Mouse (Mus musculus) MEL (cell line): ENCODE measurements around the gene Baiap2l2. TPM values are rescaled to one million over a fixed set of nuclear protein-coding genes. Genes with fewer than 3 reads are reported as not detected.

Experiments
- DNase-seq: peaks from one replicate; pipeline ENCODE4 v3.0.0; 2011; ENCODE audit warnings: low read depth, low spot score
- H3K27ac ChIP-seq: 2 replicates; pipeline ENCODE4 v1.5.1; 2012; ENCODE audit warnings: low read depth, mild to moderate bottlenecking, control low read depth, low read length, moderate library complexity; ENCODE audit not compliant: control insufficient read depth
- H3K27me3 ChIP-seq, 2 experiments: fragments of 150-350 bp in 1 of 2; sonication (generic) in 1 of 2; 2 replicates each; pipeline ENCODE4 v1.6.1; 2012; ENCODE audit warnings: low read length in 2 of 2, mild to moderate bottlenecking in 2 of 2, improper control_type of control experiment in 1 of 2, moderate library complexity in 1 of 2; ENCODE audit not compliant: insufficient read depth in 2 of 2, control insufficient read depth in 1 of 2
- H3K36me3 ChIP-seq, 2 experiments: 2 replicates each; pipeline ENCODE4 v1.6.1; 2012 to 2014; ENCODE audit warnings: low read length in 2 of 2, improper control_type of control experiment in 1 of 2, inconsistent platforms in 1 of 2, mild to moderate bottlenecking in 1 of 2; ENCODE audit not compliant: insufficient read depth in 2 of 2, control insufficient read depth in 1 of 2
- H3K4me1 ChIP-seq, 2 experiments: fragments of 150-350 bp in 1 of 2; sonication (generic) in 1 of 2; 2 replicates each; pipeline ENCODE4 v1.6.1; 2012; ENCODE audit warnings: low read length in 2 of 2, improper control_type of control experiment in 1 of 2, mild to moderate bottlenecking in 1 of 2; ENCODE audit not compliant: insufficient read depth in 2 of 2, control insufficient read depth in 1 of 2
- H3K4me3 ChIP-seq, 2 experiments: fragments of 150-350 bp in 1 of 2; sonication (generic) in 1 of 2; 2 replicates each; pipeline ENCODE4 v1.5.1; 2012; ENCODE audit warnings: low read depth in 2 of 2, low read length in 2 of 2, mild to moderate bottlenecking in 2 of 2, moderate library complexity in 2 of 2, control low read depth in 1 of 2, improper control_type of control experiment in 1 of 2; ENCODE audit not compliant: control insufficient read depth in 1 of 2, insufficient read depth in 1 of 2
- H3K79me2 ChIP-seq: 2 replicates; pipeline ENCODE4 v1.6.1; 2012; ENCODE audit warnings: mild to moderate bottlenecking, low read length, moderate library complexity; ENCODE audit not compliant: control insufficient read depth, poor library complexity, insufficient read depth
- H3K9ac ChIP-seq: 2 replicates; pipeline ENCODE4 v1.6.1; 2012; ENCODE audit warnings: low read depth, mild to moderate bottlenecking, control low read depth, low read length, moderate library complexity; ENCODE audit not compliant: control insufficient read depth, poor library complexity, severe bottlenecking
- H3K9me3 ChIP-seq: fragments of 150-350 bp; sonication (generic); replicated peaks from 2 replicates; pipeline ENCODE4 v1.6.1; 2012; ENCODE audit warnings: mild to moderate bottlenecking, low read length, improper control_type of control experiment, moderate library complexity; ENCODE audit not compliant: insufficient read depth
- BHLHE40 ChIP-seq: IDR thresholded peaks from 2 replicates; pipeline ENCODE4 v1.6.1; 2012; ENCODE audit warnings: low read depth, mild to moderate bottlenecking, inconsistent platforms, low read length, improper control_type of control experiment, borderline replicate concordance
- CHD1 ChIP-seq: IDR thresholded peaks from 2 replicates; pipeline ENCODE4 v1.6.1; 2012; ENCODE audit warnings: low read depth, mild to moderate bottlenecking, inconsistent platforms, low read length, improper control_type of control experiment
- CTCF ChIP-seq, 3 experiments: IDR thresholded peaks in 2 of 3; conservative IDR thresholded peaks in 1 of 3; 2 replicates each; pipeline ENCODE4 v1.5.1; 2011 to 2012; ENCODE audit warnings: low read length in 3 of 3, low read depth in 2 of 3, mild to moderate bottlenecking in 2 of 3, improper control_type of control experiment in 1 of 3, inconsistent platforms in 1 of 3, mixed read lengths in 1 of 3, moderate library complexity in 1 of 3; ENCODE audit not compliant: control insufficient read depth in 1 of 3, insufficient read depth in 1 of 3, poor library complexity in 1 of 3, severe bottlenecking in 1 of 3
- E2F4 ChIP-seq: IDR thresholded peaks from 2 replicates; pipeline ENCODE4 v1.6.1; 2011; ENCODE audit warnings: low read depth, low read length, improper control_type of control experiment, borderline replicate concordance
- ELF1 ChIP-seq: IDR thresholded peaks from 2 replicates; pipeline ENCODE4 v1.6.1; 2014; ENCODE audit warnings: low read depth, mild to moderate bottlenecking, inconsistent platforms, low read length, improper control_type of control experiment, moderate library complexity
- GABPA ChIP-seq: IDR thresholded peaks from 2 replicates; pipeline ENCODE4 v1.6.1; 2012; ENCODE audit warnings: low read depth, mild to moderate bottlenecking, inconsistent platforms, low read length, improper control_type of control experiment, moderate library complexity
- HCFC1 ChIP-seq: IDR thresholded peaks from 2 replicates; pipeline ENCODE4 v1.6.1; 2012; ENCODE audit warnings: low read depth, mild to moderate bottlenecking, inconsistent platforms, low read length, improper control_type of control experiment, moderate library complexity
- JUND ChIP-seq: IDR thresholded peaks from 2 replicates; pipeline ENCODE4 v1.6.1; 2011; ENCODE audit warnings: low read depth, mild to moderate bottlenecking, improper control_type of control experiment, low read length
- MAFK ChIP-seq: IDR thresholded peaks from 2 replicates; pipeline ENCODE4 v1.6.1; 2011; ENCODE audit warnings: low read depth, mild to moderate bottlenecking, low read length, improper control_type of control experiment, borderline replicate concordance
- MAX ChIP-seq: IDR thresholded peaks from 2 replicates; pipeline ENCODE4 v1.6.1; 2011; ENCODE audit warnings: low read length, improper control_type of control experiment
- MEF2A ChIP-seq: IDR thresholded peaks from 2 replicates; pipeline ENCODE4 v1.6.1; 2014; ENCODE audit warnings: low read depth, mild to moderate bottlenecking, inconsistent platforms, low read length, improper control_type of control experiment; ENCODE audit not compliant: poor library complexity, insufficient replicate concordance, severe bottlenecking; ENCODE audit errors: extremely low read depth
- NELFE ChIP-seq: IDR thresholded peaks from 2 replicates; pipeline ENCODE4 v1.6.1; 2011; ENCODE audit warnings: low read depth, low read length, improper control_type of control experiment
- NRF1 ChIP-seq: IDR thresholded peaks from 2 replicates; pipeline ENCODE4 v1.6.1; 2014; ENCODE audit warnings: low read depth, mild to moderate bottlenecking, inconsistent platforms, low read length, improper control_type of control experiment, moderate library complexity; ENCODE audit not compliant: poor library complexity, insufficient read depth, severe bottlenecking
- POLR2A ChIP-seq, 2 experiments: IDR thresholded peaks; 2 replicates each; pipeline ENCODE4 v1.6.1; 2011 to 2012; ENCODE audit warnings: low read length in 2 of 2, mild to moderate bottlenecking in 2 of 2, control low read depth in 1 of 2, improper control_type of control experiment in 1 of 2, low read depth in 1 of 2, moderate library complexity in 1 of 2; ENCODE audit not compliant: control insufficient read depth in 1 of 2, insufficient read depth in 1 of 2, poor library complexity in 1 of 2
- RAD21 ChIP-seq: IDR thresholded peaks from 2 replicates; pipeline ENCODE4 v1.6.1; 2011; ENCODE audit warnings: mild to moderate bottlenecking, low read depth, low read length, improper control_type of control experiment
- RCOR1 ChIP-seq: IDR thresholded peaks from 2 replicates; pipeline ENCODE4 v1.6.1; 2012; ENCODE audit warnings: low read depth, mild to moderate bottlenecking, inconsistent platforms, low read length, improper control_type of control experiment
- SIN3A ChIP-seq: IDR thresholded peaks from 2 replicates; pipeline ENCODE4 v1.6.1; 2012; ENCODE audit warnings: low read length, improper control_type of control experiment, inconsistent platforms
- TAL1 ChIP-seq: IDR thresholded peaks from 2 replicates; pipeline ENCODE4 v1.6.1; 2012; ENCODE audit warnings: mild to moderate bottlenecking, inconsistent platforms, low read length, moderate library complexity, mixed read lengths
- UBTF ChIP-seq: IDR thresholded peaks from 2 replicates; pipeline ENCODE4 v1.6.1; 2012; ENCODE audit warnings: low read depth, mild to moderate bottlenecking, inconsistent platforms, low read length, improper control_type of control experiment, moderate library complexity, borderline replicate concordance; ENCODE audit not compliant: insufficient read depth
- USF1 ChIP-seq: IDR thresholded peaks from 2 replicates; pipeline ENCODE4 v1.6.1; 2014; ENCODE audit warnings: low read depth, mild to moderate bottlenecking, inconsistent platforms, low read length, improper control_type of control experiment, moderate library complexity
- USF2 ChIP-seq, 2 experiments: IDR thresholded peaks; 2 replicates each; pipeline ENCODE4 v1.6.1; 2011 to 2012; ENCODE audit warnings: improper control_type of control experiment in 2 of 2, low read length in 2 of 2, borderline replicate concordance in 1 of 2, inconsistent platforms in 1 of 2, low read depth in 1 of 2, mild to moderate bottlenecking in 1 of 2; ENCODE audit not compliant: insufficient read depth in 1 of 2
- ZMIZ1 ChIP-seq: IDR thresholded peaks from 2 replicates; pipeline ENCODE4 v1.6.1; 2012; ENCODE audit warnings: low read depth, mild to moderate bottlenecking, inconsistent platforms, low read length, improper control_type of control experiment, moderate library complexity
- ZNF384 ChIP-seq: IDR thresholded peaks from 2 replicates; pipeline ENCODE4 v1.6.1; 2012; ENCODE audit warnings: low read depth, mild to moderate bottlenecking, inconsistent platforms, low read length, improper control_type of control experiment
- polyA plus RNA-seq, 2 experiments: library from polyadenylated mRNA; stranded (reverse) in 1 of 2; unstranded in 1 of 2; fragments of >175 nt in 1 of 2; fragments of >200 nt in 1 of 2; gene quantifications; 2 replicates each; pipeline versions ENCODE4 v1.2.1 to v1.2.4; 2012; ENCODE audit warnings: low replicate concordance in 2 of 2, low read depth in 1 of 2; ENCODE audit not compliant: insufficient read length in 2 of 2, insufficient read depth in 1 of 2, missing spikeins in 1 of 2
- total RNA-seq: library from RNA; depleted of rRNA; stranded (reverse); fragments of 300-350 nt; gene quantifications from 2 replicates; pipeline ENCODE4 v1.2.3, GENCODE M21; 2012

Gene Baiap2l2
- total and polyA plus RNA-seq, 3 experiments = 0.60 to 1.1 TPM; not detected in 1

GRCm38 (mm10) chr15:79261757-79262156 is 23.6 kb downstream of the Baiap2l2 start:
- no peak for TF ChIP-seq POLR2A (IDR thresholded peaks at IDR 0.05; ENCODE audit: control insufficient read depth in 1 of 2, insufficient read depth in 1 of 2, low read depth in 1 of 2, low read length in 2 of 2, poor library complexity in 1 of 2)
- no peak for TF ChIP-seq TAL1
- no peak for TF ChIP-seq ZNF384
- no peak for TF ChIP-seq MAX
- TF ChIP-seq ELF1 = no peak
- no peak for TF ChIP-seq ZMIZ1
- TF ChIP-seq NRF1 = no peak
- no peak for TF ChIP-seq JUND
- TF ChIP-seq USF1 = no peak
- no peak for TF ChIP-seq CTCF (IDR thresholded peaks at IDR 0.05 in 2 of 3, conservative IDR thresholded peaks at IDR 0.05 in 1 of 3; ENCODE audit: control insufficient read depth in 1 of 3, insufficient read depth in 1 of 3, low read depth in 2 of 3, low read length in 3 of 3, poor library complexity in 1 of 3, severe bottlenecking in 1 of 3)
- no peak for TF ChIP-seq SIN3A
- TF ChIP-seq RAD21 = no peak
- H3K4me3 ChIP-seq = no peak overlapping the region
- H3K9ac ChIP-seq = no peak overlapping the region
- no peak overlapping the region for H3K27ac ChIP-seq
- no peaks in the 10 kb centered on the region for H3K9me3 ChIP-seq
- no peak for DNase-seq
- no peaks in the 10 kb centered on the region for H3K4me1 ChIP-seq
- no peaks in the 10 kb centered on the region for H3K79me2 ChIP-seq
- no peaks in the 10 kb centered on the region for H3K36me3 ChIP-seq
- no peaks in the 10 kb centered on the region for H3K27me3 ChIP-seq

GRCm38 (mm10) chr15:79261095-79261725 is 24.1 kb downstream of the Baiap2l2 start:
- H3K36me3 ChIP-seq = no peaks in the 10 kb centered on the region
- H3K9ac ChIP-seq = no peak overlapping the region
- H3K27me3 ChIP-seq = no peaks in the 10 kb centered on the region
- no peaks in the 10 kb centered on the region for H3K9me3 ChIP-seq
- no peak overlapping the region for H3K4me3 ChIP-seq
- no peaks in the 10 kb centered on the region for H3K79me2 ChIP-seq
- no peak overlapping the region for H3K27ac ChIP-seq
- DNase-seq = no peak
- TF ChIP-seq NELFE (no peak), ZNF384 (no peak), NRF1 (no peak), ELF1 (no peak), USF1 (no peak), RCOR1 (no peak)
- TF ChIP-seq, all 39 proteins: peak for 0
- H3K4me1 ChIP-seq = no peaks in the 10 kb centered on the region

- H3K79me2 ChIP-seq = no peaks in the 10 kb centered on the region
- H3K9ac ChIP-seq = no peak overlapping the region
- no peak overlapping the region for H3K4me3 ChIP-seq
- no peaks in the 10 kb centered on the region for H3K4me1 ChIP-seq
- no peak for DNase-seq
- no peak for TF ChIP-seq RAD21
- no peak for TF ChIP-seq MAX
- TF ChIP-seq NELFE = no peak
- TF ChIP-seq GABPA = no peak
- no peak for TF ChIP-seq UBTF
- TF ChIP-seq ELF1 = no peak
- no peak for TF ChIP-seq USF1
- no peak for TF ChIP-seq CHD1
- no peak for TF ChIP-seq MAFK
- TF ChIP-seq POLR2A (IDR thresholded peaks at IDR 0.05; ENCODE audit: control insufficient read depth in 1 of 2, insufficient read depth in 1 of 2, low read depth in 1 of 2, low read length in 2 of 2, poor library complexity in 1 of 2) = no peak
- no peak for TF ChIP-seq E2F4
- TF ChIP-seq HCFC1 = no peak
- TF ChIP-seq USF2 (IDR thresholded peaks at IDR 0.05; ENCODE audit: borderline replicate concordance in 1 of 2, insufficient read depth in 1 of 2, low read depth in 1 of 2, low read length in 2 of 2) = no peak
- no peak for TF ChIP-seq BHLHE40
- no peak for TF ChIP-seq MEF2A
- no peak overlapping the region for H3K27ac ChIP-seq
- no peaks in the 10 kb centered on the region for H3K27me3 ChIP-seq
- H3K36me3 ChIP-seq = no peaks in the 10 kb centered on the region
- H3K9me3 ChIP-seq = no peaks in the 10 kb centered on the region
Measured at GRCm38 (mm10) chr15:79258521-79258920, 26.8 kb downstream of the Baiap2l2 start.
